In the genomic region with DNA sequence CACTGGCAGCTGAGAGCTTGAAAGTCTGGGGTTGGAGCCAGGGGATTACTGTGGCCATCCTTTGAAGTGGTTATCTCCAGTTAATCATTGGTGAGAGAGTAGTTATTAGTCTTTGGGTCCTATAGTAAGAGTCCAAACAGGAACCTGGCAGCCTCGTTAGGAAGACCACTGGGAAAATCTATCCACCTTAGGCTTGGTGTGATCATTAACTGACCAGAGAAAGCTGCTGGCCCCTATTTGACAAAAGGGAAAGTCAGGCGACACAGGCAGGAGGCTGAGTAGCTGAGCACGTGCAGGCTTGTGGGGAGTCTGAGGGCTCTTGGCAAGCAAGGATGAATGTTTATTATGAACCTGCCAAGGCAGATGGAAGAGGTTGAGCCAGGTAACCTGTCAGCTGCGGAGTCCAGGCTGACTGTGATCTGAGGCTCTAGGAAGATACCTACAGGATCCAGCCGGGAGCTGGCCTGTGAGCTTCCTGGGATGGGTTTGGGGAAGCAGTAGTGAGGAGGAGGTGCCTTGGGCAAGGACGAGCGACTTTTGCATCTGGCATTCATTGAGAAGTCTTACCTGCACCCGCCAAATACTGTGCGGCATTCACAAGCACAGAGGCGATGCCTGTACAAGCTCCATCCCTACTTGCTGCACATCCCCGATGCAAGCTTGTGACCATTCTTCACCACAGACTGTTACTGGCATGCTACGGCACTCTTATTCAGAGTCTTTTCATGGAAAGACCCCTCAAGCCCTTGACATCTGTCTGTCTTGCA, we compare ENCODE assay signal across 13 mouse cellular contexts. TPM values are rescaled to one million over a fixed set of nuclear protein-coding genes. Genes with fewer than 3 reads are reported as not detected.
DNase-seq lines count a peak whose midpoint lies in the region; ATAC-seq and TF ChIP-seq lines count a peak whose summit lies in the region.
"Had no signal": no experiment of that assay in that cellular context is flagged by ENCODE, and none has a peak within 500 bp of the region (broad histone marks: within the 10 kb centered on the region; RNA-seq: fewer than 3 reads in every experiment).

No protein-coding gene starts in this region.

- H3K27ac ChIP-seq in kidney, postnatal 0 days: peak overlapping the region; percentile 51; the same call in 1 of the 2 replicates
- peak overlapping the region; percentile 52 for H3K27ac ChIP-seq in small intestine, adult 2 months (ENCODE audit: insufficient read depth, low read depth, low read length)
- H3K27ac ChIP-seq in hindbrain, embryonic 10.5 days: no peak overlapping the region
- H3K27ac ChIP-seq: embryonic facial prominence, embryonic 13.5 days; hindbrain, embryonic 12.5 days had no signal

- H3K36me3 ChIP-seq in kidney, postnatal 0 days (ENCODE audit: insufficient read depth, low read length): no peaks in the 10 kb centered on the region
- H3K36me3 ChIP-seq in small intestine, adult 2 months (ENCODE audit: control insufficient read depth, insufficient read depth, low read length): no peaks in the 10 kb centered on the region
- no peaks in the 10 kb centered on the region for H3K36me3 ChIP-seq in hindbrain, embryonic 10.5 days
- H3K36me3 ChIP-seq: embryonic facial prominence, embryonic 13.5 days; hindbrain, embryonic 12.5 days had no signal

- TF ChIP-seq CTCF in kidney, postnatal 0 days (IDR thresholded peaks at IDR 0.05; ENCODE audit: low read depth): no peak
- TF ChIP-seq CTCF in small intestine, adult 2 months (IDR thresholded peaks at IDR 0.05; ENCODE audit: extremely low read depth, insufficient read length, insufficient replicate concordance, low read depth, low read length): no peak

- TF ChIP-seq POLR2A in small intestine, adult 2 months (IDR thresholded peaks at IDR 0.05; ENCODE audit: low read depth, low read length): no peak

- H3K27me3 ChIP-seq in kidney, postnatal 0 days (ENCODE audit: insufficient read depth, low read length): no peaks in the 10 kb centered on the region
- no peaks in the 10 kb centered on the region for H3K27me3 ChIP-seq in small intestine, adult 2 months (ENCODE audit: control insufficient read depth, insufficient read depth, low read length)
- H3K27me3 ChIP-seq in hindbrain, embryonic 10.5 days (ENCODE audit: insufficient read depth, poor library complexity, severe bottlenecking): no peaks in the 10 kb centered on the region
- H3K27me3 ChIP-seq: embryonic facial prominence, embryonic 13.5 days; hindbrain, embryonic 12.5 days had no signal

- 52% methylated on average over 12 of the region's 12 CpGs for WGBS in kidney, postnatal 0 days
- 24% methylated on average over 12 of the region's 12 CpGs for WGBS in small intestine, adult 2 months
- 79% methylated on average over 12 of the region's 12 CpGs for WGBS in hindbrain, embryonic 10.5 days

- no peak overlapping the region for H3K4me2 ChIP-seq in kidney, postnatal 0 days (ENCODE audit: low read length)
- H3K4me2 ChIP-seq: embryonic facial prominence, embryonic 13.5 days; hindbrain, embryonic 12.5 days; midbrain, embryonic 11.5 days had no signal

- peak; percentile 85 for ATAC-seq in kidney, postnatal 0 days (replicated peaks; ENCODE audit: low FRiP score, low read depth)
- ATAC-seq in activated CD4-positive, CD25-positive, alpha-beta regulatory T cell, adult 4 months: no peak

- H3K4me1 ChIP-seq in kidney, postnatal 0 days (replicated peaks; ENCODE audit: insufficient read depth, low read length): no peaks in the 10 kb centered on the region
- H3K4me1 ChIP-seq in small intestine, adult 2 months (ENCODE audit: control insufficient read depth, insufficient read depth, insufficient read length, low read length): peaks cover 13% of the 10 kb centered on the region; the same call in 1 of the 2 replicates
- no peaks in the 10 kb centered on the region for H3K4me1 ChIP-seq in hindbrain, embryonic 10.5 days (replicated peaks)
- H3K4me1 ChIP-seq: embryonic facial prominence, embryonic 13.5 days; hindbrain, embryonic 12.5 days had no signal

- H3K4me3 ChIP-seq in kidney, postnatal 0 days (replicated peaks; ENCODE audit: low read depth, low read length): no peak overlapping the region
- H3K4me3 ChIP-seq in small intestine, adult 2 months (ENCODE audit: low read depth, low read length): no peak overlapping the region
- no peak overlapping the region for H3K4me3 ChIP-seq in hindbrain, embryonic 10.5 days
- H3K4me3 ChIP-seq: embryonic facial prominence, embryonic 13.5 days; hindbrain, embryonic 12.5 days had no signal

- peak; percentile 30 to 35 for DNase-seq in cerebellum, adult 18-20 months
- DNase-seq in cerebellum, postnatal 36 days: peak; percentile 27 to 31
- peak; percentile 44 for DNase-seq in kidney, postnatal 0 days (ENCODE audit: low spot score)
- DNase-seq in hindbrain, embryonic 10.5 days (ENCODE audit: low spot score): no peak
- no peak for DNase-seq in c-Kit-positive CD71-positive TER-119-positive erythroid progenitor cells, embryonic 14.5 days (ENCODE audit: low spot score)
- DNase-seq: heart, adult 11 months; lung, adult 18-20 months had no signal

- no peak overlapping the region for H3K9ac ChIP-seq in kidney, postnatal 0 days (ENCODE audit: low read depth, low read length)
- H3K9ac ChIP-seq: embryonic facial prominence, embryonic 13.5 days; hindbrain, embryonic 12.5 days had no signal

- no peaks in the 10 kb centered on the region for H3K9me3 ChIP-seq in kidney, postnatal 0 days (replicated peaks; ENCODE audit: low read length)
- H3K9me3 ChIP-seq in hindbrain, embryonic 10.5 days: no peaks in the 10 kb centered on the region
- H3K9me3 ChIP-seq: embryonic facial prominence, embryonic 13.5 days; hindbrain, embryonic 12.5 days had no signal

RNA-seq across cellular contexts. Expression of a gene that starts 4.5 kb away (rescaled TPM):
- polyA plus RNA-seq in kidney, postnatal 0 days (2015; fragmentation: Nextera tagmentation; extraction: Ambion mirVana): 0.87 and 0.98 TPM in 2 replicates
- polyA plus RNA-seq in small intestine, adult 2 months (2012; rRNA removed): not detected in 2 replicates
- 0.11 TPM in 1 of 2 replicates, not detected in the other for polyA plus RNA-seq in hindbrain, embryonic 10.5 days (2016; fragmentation: Nextera tagmentation; extraction: Ambion mirVana)
- under 1 TPM in 1 of 2 experiments, not detected in 1; 0.31 TPM for polyA plus RNA-seq in activated CD4-positive, CD25-positive, alpha-beta regulatory T cell, adult 4 months (2017; shearing (Covaris generic))
- polyA plus RNA-seq: embryonic facial prominence, embryonic 13.5 days; hindbrain, embryonic 12.5 days; midbrain, embryonic 11.5 days had no signal

RNA-seq across cellular contexts. Expression of a gene that starts 4.6 kb away (rescaled TPM):
- 0.21 and 0.28 TPM in 2 replicates for polyA plus RNA-seq in kidney, postnatal 0 days (2015; fragmentation: Nextera tagmentation; extraction: Ambion mirVana)
- not detected in 2 replicates for polyA plus RNA-seq in small intestine, adult 2 months (2012; rRNA removed)
- not detected in 2 replicates for polyA plus RNA-seq in hindbrain, embryonic 10.5 days (2016; fragmentation: Nextera tagmentation; extraction: Ambion mirVana)
- polyA plus RNA-seq in activated CD4-positive, CD25-positive, alpha-beta regulatory T cell, adult 4 months (2017; shearing (Covaris generic)): under 1 TPM in 1 of 2 experiments, not detected in 1; 0.13 TPM
- polyA plus RNA-seq: hindbrain, embryonic 12.5 days; midbrain, embryonic 11.5 days; neural tube, embryonic 11.5 days had no signal

RNA-seq across cellular contexts. Expression of a gene that starts 12.1 kb away (rescaled TPM):
- not detected in 2 replicates for polyA plus RNA-seq in kidney, postnatal 0 days (2015; fragmentation: Nextera tagmentation; extraction: Ambion mirVana)
- 8.0 and 40.9 TPM in 2 replicates for polyA plus RNA-seq in small intestine, adult 2 months (2012; rRNA removed)
- not detected in 2 replicates for polyA plus RNA-seq in hindbrain, embryonic 10.5 days (2016; fragmentation: Nextera tagmentation; extraction: Ambion mirVana)
- under 1 TPM in 1 of 2 experiments, not detected in 1; 0.13 TPM for polyA plus RNA-seq in activated CD4-positive, CD25-positive, alpha-beta regulatory T cell, adult 4 months (2017; shearing (Covaris generic))
- polyA plus RNA-seq: neural tube, embryonic 11.5 days had no signal

RNA-seq across cellular contexts. Expression of a gene that starts 12.6 kb away (rescaled TPM):
- 8.3 and 8.9 TPM in 2 replicates for polyA plus RNA-seq in kidney, postnatal 0 days (2015; fragmentation: Nextera tagmentation; extraction: Ambion mirVana)
- 0.70 and 2.3 TPM in 2 replicates for polyA plus RNA-seq in small intestine, adult 2 months (2012; rRNA removed)
- polyA plus RNA-seq in hindbrain, embryonic 10.5 days (2016; fragmentation: Nextera tagmentation; extraction: Ambion mirVana): 0.43 and 0.52 TPM in 2 replicates
- under 1 TPM; 0.15 to 0.22 TPM for polyA plus RNA-seq in activated CD4-positive, CD25-positive, alpha-beta regulatory T cell, adult 4 months (2017; shearing (Covaris generic))

RNA-seq across cellular contexts. Expression of a gene that starts 24.8 kb away (rescaled TPM):
- 2.8 and 3.0 TPM in 2 replicates for polyA plus RNA-seq in kidney, postnatal 0 days (2015; fragmentation: Nextera tagmentation; extraction: Ambion mirVana)
- polyA plus RNA-seq in small intestine, adult 2 months (2012; rRNA removed): 2.9 and 6.7 TPM in 2 replicates
- 4.4 and 4.7 TPM in 2 replicates for polyA plus RNA-seq in hindbrain, embryonic 10.5 days (2016; fragmentation: Nextera tagmentation; extraction: Ambion mirVana)
- under 1 TPM; 0.36 to 0.45 TPM for polyA plus RNA-seq in activated CD4-positive, CD25-positive, alpha-beta regulatory T cell, adult 4 months (2017; shearing (Covaris generic))

Comparison
In these comparisons a context has a peak if more than half of its experiments do, and no peak if none do; other contexts are left out.
1. DNase-seq: peak in cerebellum, adult 18-20 months (2 of 2), cerebellum, postnatal 36 days (2 of 2) and kidney, postnatal 0 days (single experiment); none in hindbrain, embryonic 10.5 days (single experiment) and c-Kit-positive CD71-positive TER-119-positive erythroid progenitor cells, embryonic 14.5 days (single experiment).